Mouse (Mus musculus): ENCODE data around the gene Sept5.

Gene Sept5

DNA sequence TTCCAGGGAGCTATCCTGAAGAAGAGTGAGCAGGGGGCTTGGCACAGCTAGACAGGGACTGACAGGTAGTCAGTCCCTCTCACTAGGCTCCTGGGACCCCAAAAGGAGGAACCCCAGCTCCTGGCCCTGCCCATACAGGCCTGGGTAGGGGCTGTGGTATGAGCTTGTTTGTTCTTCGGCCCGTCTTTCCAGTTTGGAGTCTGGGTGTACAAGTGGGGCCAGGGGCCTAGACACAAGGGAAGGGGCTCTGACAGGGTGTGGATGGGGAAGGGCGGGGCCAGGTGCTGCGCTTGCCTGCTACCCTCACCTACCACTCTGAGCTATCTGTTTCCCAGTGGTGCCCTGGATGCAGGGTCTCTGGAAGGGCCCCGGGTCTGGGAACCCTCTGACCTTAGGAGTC is 24.0 kb downstream of the Sept5 start:
- no peak for TF ChIP-seq GATA4 (IDR thresholded peaks at IDR 0.05; ENCODE audit: insufficient replicate concordance, low read length)

GRCm38 (mm10) chr16:18604267-18604701 is 25.5 kb downstream of the Sept5 start:
- no peak for TF ChIP-seq GATA4 (IDR thresholded peaks at IDR 0.05; ENCODE audit: insufficient replicate concordance, low read length)

GRCm38 (mm10) chr16:18601447-18601846 is 28.3 kb downstream of the Sept5 start:
- TF ChIP-seq GATA4 (IDR thresholded peaks at IDR 0.05; ENCODE audit: insufficient replicate concordance, low read length), result no peak

DNA sequence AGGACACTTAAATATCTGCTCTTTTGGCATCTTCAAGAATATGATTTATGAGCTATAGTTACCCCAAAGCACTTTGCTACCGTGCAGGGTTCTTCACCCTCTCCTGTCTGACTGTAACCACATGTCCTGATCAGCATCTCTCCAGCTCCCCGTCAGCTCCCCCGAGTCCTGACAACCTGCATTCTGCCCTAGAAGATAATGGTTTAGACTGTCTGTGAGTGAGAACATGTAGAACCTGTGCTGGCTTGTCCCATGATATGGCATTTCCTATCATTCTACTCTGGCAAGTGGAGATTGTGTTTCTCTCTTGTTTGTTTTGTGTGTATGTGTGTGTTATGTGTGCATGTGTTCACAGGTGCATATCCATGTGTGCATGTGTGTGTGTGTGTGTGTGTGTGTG is 31.7 kb downstream of the Sept5 start:
- TF ChIP-seq GATA4 (IDR thresholded peaks at IDR 0.05; ENCODE audit: insufficient replicate concordance, low read length), result no peak

DNA sequence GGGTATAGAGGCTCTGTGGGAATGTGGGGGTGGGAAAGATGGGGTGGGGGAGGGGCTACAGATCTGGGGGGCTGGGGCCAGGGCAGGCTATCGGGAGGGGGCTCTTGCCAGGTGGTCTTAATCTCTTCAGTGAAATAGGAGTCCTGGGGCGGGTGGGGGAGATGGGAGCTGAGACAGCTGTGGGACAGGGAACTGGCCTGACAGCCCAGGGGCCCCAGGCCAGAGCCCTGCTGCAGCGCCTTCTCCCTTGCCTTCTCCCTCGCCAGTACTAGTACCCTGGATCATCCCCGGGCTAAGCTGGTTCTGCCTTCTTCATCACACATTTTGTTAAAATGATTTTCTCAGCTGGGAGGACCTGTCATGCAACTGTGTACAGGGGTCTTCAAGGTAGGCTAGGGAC is 33.5 kb downstream of the Sept5 start:
- no peak for TF ChIP-seq GATA4 (IDR thresholded peaks at IDR 0.05; ENCODE audit: insufficient replicate concordance, low read length)

DNA sequence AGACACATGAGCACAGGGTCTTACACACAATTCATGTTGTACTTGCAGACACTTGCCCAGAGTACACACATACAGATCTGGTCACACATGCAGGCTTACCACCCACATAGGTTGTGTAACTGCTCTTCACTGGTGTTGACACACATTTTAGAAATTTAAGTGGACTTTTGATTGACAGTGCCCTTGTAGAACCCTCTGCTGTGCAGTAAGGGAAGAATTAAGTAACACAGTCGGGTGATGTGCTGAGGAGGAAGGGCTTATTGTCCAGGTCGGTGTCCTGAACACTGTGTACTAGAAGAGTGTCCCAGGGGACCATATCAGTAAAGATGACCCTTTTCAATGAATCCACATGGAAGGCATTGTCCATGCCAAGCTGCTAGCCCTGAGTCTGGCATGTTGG is 35.8 kb downstream of the Sept5 start:
- TF ChIP-seq GATA4 (IDR thresholded peaks at IDR 0.05; ENCODE audit: insufficient replicate concordance, low read length), result no peak

DNA sequence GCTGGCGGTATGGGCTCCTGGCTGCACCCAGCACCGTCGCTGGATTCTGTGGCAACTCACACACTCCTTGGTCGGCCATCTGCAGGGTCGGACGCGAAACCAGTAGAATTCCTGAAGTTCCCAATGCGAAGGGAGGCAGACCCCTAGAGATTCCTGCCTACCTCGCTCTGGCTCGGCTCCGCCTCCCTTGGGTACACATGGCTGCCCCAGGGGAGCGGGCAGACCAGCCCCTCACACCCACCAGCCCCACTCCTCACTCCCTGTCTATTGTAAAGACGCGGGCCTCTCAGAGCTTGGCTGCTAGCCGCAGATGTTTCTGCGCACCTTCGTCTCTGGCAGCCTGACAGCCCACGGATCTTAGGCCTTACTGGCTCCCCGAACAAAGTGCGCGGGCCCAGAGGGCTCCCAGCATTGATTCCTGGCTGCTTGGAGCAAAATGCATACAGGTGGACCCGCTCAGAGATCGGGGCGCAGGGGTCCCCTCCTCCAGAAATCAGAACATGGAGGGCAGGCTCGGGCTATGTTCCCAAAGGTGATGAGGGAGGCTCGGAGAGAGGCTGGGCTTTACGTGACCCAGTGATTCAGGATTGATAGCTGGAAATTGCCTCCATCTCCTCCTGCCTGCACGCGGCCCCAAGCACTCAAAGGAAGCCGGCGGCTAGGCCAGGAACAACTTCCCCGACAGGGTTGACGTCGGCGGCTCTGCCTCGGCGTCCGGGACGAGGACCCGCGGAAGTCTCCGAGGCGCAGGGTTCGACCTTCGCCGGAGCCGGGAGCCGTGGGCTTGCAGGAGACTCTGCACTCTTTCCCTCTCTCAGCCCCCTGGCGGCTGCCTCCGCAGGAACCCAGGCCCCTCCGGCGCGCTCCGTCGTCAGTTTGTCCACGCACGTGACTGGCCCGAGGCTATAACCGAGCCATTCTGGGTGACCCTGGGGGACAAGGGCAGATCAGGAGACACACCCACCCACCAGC is 38.4 kb downstream of the Sept5 start:
- TF ChIP-seq GATA4 (IDR thresholded peaks at IDR 0.05; ENCODE audit: insufficient replicate concordance, low read length), result no peak

DNA sequence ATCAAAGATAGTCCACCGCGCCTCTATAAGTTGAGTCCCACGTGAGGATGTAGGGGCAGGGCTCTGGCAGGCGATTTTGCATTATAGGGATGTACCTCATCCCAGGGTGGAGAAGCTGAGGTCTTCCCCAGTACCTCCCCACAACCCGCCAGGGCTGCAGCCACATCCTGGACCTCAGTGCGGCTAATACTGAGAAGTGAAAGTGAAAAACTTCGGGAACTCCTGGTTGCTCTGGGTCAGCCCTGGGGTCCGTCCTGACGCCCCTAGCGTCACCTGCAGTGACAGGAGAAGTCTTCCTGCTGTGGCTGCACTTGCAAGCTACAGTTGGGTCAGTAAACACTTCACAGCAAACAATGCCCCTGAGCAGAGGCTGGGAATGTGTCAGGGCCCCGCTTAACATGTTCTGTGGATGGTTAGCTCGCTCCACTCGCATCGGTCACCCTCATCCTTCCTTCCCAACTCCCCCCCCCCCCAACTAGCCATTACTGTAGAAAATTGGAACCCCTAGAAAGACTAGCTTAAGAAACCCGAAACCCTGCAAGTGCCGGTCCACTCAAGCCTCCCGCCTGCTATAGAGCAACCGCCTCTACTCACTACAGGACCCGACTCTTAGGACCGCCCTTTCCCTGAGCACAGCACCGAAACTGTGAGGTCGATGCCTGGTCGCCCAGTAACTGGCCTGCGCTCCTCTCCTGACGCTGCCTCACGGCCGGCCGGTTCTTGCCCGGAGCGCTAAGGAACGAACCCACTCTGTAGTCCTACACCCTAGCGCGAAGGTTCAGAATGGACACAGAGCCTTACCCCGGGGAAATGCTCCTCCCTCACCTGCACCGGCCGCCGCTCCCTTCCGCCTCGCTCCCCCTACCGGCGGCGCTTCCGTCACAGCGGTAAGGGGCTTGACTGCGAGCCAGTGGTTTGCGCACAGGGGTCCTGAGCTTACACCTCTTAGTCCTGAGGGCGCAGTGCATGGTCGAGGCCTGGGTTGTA is 39.7 kb downstream of the Sept5 start, which contains the start of gene Tbx1:
TSS of gene Tbx1 (minus strand) at position 868 of the 987 bp plus-strand sequence.
- TF ChIP-seq GATA4 (IDR thresholded peaks at IDR 0.05; ENCODE audit: insufficient replicate concordance, low read length), result no peak

DNA sequence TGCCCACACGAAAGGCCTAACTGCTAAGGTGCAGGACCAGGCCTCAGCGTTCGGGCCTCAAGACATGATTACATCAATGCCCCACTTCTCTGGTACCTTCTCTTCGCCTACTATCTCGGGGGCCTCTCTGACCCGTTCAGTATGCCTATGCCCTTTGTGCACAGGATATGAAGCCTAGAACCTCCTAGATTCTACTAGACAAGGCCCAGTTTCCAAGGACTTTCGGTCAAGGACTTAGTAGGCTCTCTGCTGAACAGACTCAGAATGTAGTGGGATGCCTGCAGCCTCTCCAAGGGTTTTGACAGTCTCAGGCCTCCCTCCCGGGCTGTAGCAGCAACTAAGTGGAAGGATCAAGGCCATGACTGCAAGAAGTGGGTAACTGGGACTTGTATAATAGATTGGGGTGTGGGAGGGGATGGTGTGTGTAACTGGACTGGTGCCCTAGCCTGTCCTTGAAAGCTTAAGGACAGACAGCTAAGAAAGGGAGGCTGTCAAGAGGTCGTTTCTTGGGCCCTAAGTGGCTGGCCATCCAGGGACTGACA is 40.6 kb downstream of the Sept5 start:
- TF ChIP-seq GATA4 (IDR thresholded peaks at IDR 0.05; ENCODE audit: insufficient replicate concordance, low read length), result no peak

GRCm38 (mm10) chr16:18588738-18589055 is 41.1 kb downstream of the Sept5 start:
- TF ChIP-seq GATA4 (IDR thresholded peaks at IDR 0.05; ENCODE audit: insufficient replicate concordance, low read length), result no peak

GRCm38 (mm10) chr16:18587847-18588737 is 41.7 kb downstream of the Sept5 start:
- no peak for TF ChIP-seq GATA4 (IDR thresholded peaks at IDR 0.05; ENCODE audit: insufficient replicate concordance, low read length)

- no peak for TF ChIP-seq GATA4 (IDR thresholded peaks at IDR 0.05; ENCODE audit: insufficient replicate concordance, low read length)
Measured at GRCm38 (mm10) chr16:18586906-18587546, 42.7 kb downstream of the Sept5 start.

DNA sequence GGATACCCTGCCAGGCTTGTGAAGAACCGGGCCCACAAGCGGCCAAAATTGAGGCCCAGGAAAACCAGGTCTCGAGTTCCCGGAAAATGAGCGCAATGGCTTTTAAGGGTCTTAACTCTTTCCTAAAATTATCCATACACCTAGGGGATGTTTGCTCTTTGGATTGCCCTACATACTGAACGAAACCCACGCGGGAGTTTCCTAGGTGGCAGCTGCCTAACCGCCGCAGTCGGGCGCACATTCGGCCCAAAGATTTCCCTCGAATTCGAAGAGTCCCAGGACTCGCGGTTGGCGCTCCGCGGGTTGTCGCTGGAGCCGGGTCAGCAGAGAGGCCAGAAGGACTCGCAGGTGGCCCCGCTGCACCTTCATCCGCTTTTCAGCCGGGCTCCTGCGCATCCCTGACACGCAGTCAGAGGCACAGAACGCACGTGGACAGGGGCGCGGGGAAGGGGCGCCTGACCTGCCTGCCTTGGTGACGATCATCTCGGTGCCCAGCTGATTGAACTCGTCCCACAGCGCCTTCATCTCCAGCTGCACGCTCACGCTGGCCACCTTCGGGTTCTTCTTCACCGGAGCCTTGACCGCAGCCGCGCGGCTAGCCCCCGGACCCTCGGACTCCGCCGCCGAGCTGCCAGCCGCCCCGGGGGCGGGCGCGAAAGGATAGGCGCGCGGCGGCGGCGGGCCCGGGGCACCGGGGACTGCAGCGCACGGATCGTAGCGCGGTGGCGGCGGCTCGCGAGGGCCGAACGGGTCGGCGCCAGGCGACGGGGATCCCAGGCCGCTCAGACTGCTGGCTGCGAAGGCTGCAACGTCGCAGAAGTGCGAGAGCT is 43.5 kb downstream of the Sept5 start:
- TF ChIP-seq GATA4 (IDR thresholded peaks at IDR 0.05; ENCODE audit: insufficient replicate concordance, low read length), result no peak
